Mouse (Mus musculus) embryonic fibroblast, embryonic 13.5 days (primary cell): ENCODE measurements around the gene Higd2a. TPM values are rescaled to one million over a fixed set of nuclear protein-coding genes. Genes with fewer than 3 reads are reported as not detected.

Source experiments
- H3K27ac ChIP-seq: 2 replicates; pipeline ENCODE4 v1.5.1; 2012; ENCODE audit warnings: low read length, control low read depth, inconsistent platforms; ENCODE audit not compliant: insufficient read depth
- H3K4me1 ChIP-seq: 2 replicates; pipeline ENCODE4 v1.6.1; 2011; ENCODE audit warnings: low read length; ENCODE audit not compliant: control insufficient read depth, insufficient read depth
- H3K4me3 ChIP-seq: 2 replicates; pipeline ENCODE4 v1.5.1; 2011; ENCODE audit warnings: mild to moderate bottlenecking, control low read depth, low read length; ENCODE audit not compliant: insufficient read depth
- CTCF ChIP-seq: IDR thresholded peaks from 2 replicates; pipeline ENCODE4 v1.5.1; 2011; ENCODE audit warnings: mild to moderate bottlenecking, control low read depth, low read length, moderate library complexity, borderline replicate concordance; ENCODE audit not compliant: insufficient read depth
- POLR2A ChIP-seq: IDR thresholded peaks from 2 replicates; pipeline ENCODE4 v1.6.1; 2011; ENCODE audit warnings: low read depth, mild to moderate bottlenecking, control low read depth, low read length, moderate library complexity
- polyA plus RNA-seq: library from polyadenylated mRNA; stranded (reverse); fragments of >200 nt; gene quantifications from 2 replicates; pipeline ENCODE4 v1.2.4, GENCODE M21; 2011; ENCODE audit warnings: low read depth; ENCODE audit not compliant: missing spikeins, insufficient read length

Higd2a gene
- 79.3 and 118 TPM in 2 replicates for polyA plus RNA-seq

GRCm38 (mm10) chr13:54589996-54590951 lies at the start of gene Higd2a, which contains the start of gene Nop16:
Gene Higd2a, plus strand, starts transcription at chr13:54590207.
Gene Nop16, minus strand, starts transcription at chr13:54590090.
- Histone ChIP-seq H3K27ac (peak within 1 kb of the TSS; percentile 82), H3K4me3 (peak within 1 kb of the TSS; percentile 88), H3K4me1 (peaks cover 7% of the 10 kb centered on the region)
- TF ChIP-seq CTCF = no peak
- TF ChIP-seq POLR2A = peak; percentile 88

- TF ChIP-seq POLR2A (no peak), CTCF (no peak)
These were observed 42.0 kb upstream of the Higd2a start for GRCm38 (mm10) chr13:54548036-54548435.

DNA sequence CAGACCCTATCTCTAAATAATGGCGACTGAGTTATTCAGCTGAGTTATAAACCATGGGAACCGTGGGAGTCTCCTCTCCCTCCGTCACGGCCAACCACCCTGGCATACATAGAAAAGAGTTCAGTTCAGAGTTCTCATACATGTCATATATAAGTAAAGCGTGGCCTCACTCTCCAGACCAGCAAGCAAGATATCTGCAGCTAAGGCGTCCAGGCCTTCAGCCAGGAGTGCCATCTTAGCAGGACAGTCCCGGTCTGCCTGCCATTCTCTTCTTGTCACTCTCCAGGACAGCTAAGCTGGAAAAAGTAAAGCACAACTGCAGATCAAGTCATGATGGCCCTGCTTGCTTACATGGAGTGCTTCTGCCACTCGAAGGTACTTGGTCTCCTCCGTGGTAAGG lies 33.8 kb upstream of the Higd2a start:
- H3K27ac ChIP-seq = no peak overlapping the region
- TF ChIP-seq POLR2A (no peak), CTCF (no peak)
- no peak overlapping the region for H3K4me3 ChIP-seq
- H3K4me1 ChIP-seq = no peaks in the 10 kb centered on the region

More at GRCm38 (mm10) chr13:54548036-54548435, 42.0 kb upstream of the Higd2a start:
- no peak overlapping the region for H3K27ac ChIP-seq
- no peak overlapping the region for H3K4me3 ChIP-seq
- H3K4me1 ChIP-seq = no peaks in the 10 kb centered on the region

DNA sequence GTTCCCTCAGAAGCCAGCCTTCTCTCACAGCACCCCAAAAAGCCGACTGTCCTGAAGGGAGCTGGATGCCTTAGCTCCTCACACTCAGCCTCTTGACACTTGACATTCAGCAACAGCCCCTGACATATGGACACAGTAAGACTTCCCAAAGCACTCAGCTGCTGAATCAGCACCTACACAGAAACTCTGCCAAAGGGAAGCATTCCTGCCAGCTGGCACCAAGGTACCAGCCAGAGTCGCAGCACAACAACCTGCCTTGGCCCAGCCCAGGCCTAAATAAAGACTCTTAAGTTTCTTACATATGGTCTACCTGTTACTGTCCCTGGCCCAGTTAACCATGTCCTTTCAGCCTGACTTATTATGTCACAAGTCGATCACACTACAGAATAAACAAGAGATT lies 33.2 kb upstream of the Higd2a start:
- Histone ChIP-seq H3K4me3 (no peak overlapping the region), H3K4me1 (no peaks in the 10 kb centered on the region), H3K27ac (no peak overlapping the region)
- TF ChIP-seq CTCF (no peak), POLR2A (no peak)

- no peak overlapping the region for H3K4me3 ChIP-seq
- TF ChIP-seq CTCF = no peak
- TF ChIP-seq POLR2A = no peak
- H3K27ac ChIP-seq = no peak overlapping the region
- no peaks in the 10 kb centered on the region for H3K4me1 ChIP-seq
These were observed 32.4 kb upstream of the Higd2a start for GRCm38 (mm10) chr13:54557652-54558051.

DNA sequence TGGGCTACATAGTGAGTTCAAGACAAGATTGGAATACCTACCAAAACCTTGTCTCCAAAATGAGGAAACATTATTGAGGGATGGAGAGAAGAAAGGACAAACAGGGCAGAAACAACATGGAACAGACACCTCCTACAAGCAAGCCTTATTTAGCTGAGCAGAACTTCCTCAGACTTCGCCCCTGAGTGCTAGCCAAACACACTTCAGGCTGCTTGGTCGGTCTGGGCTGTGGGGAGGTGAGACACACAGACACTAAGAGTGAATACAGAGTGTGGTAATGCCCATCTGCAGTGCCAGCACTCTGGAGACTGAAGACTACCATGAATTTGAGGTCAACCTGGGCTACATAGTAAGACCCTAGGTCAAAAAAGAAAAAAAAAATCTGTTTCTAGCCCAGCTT lies 30.4 kb upstream of the Higd2a start:
- TF ChIP-seq CTCF (no peak), POLR2A (no peak)
- no peak overlapping the region for H3K27ac ChIP-seq
- H3K4me3 ChIP-seq = no peak overlapping the region
- no peaks in the 10 kb centered on the region for H3K4me1 ChIP-seq

DNA sequence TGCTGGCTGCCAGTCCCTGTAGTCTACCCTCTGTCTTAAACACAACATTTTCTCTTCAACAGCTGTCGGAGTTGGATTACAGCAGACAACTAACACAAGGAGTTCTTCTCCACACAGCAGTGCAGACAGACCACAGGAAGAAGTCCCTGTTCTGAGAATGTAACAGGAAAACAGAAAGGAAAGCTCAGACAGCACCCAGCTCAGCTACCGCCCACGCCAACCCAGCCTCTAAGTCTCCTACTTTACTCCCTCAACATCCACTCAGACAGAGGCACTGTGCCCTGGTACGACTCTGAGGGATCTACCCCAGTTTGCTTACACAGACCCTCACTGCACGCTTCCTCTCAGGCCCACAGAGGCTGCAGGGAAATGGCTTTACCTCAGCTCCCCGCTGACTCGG lies 29.4 kb upstream of the Higd2a start:
- Histone ChIP-seq H3K4me3 (no peak overlapping the region), H3K4me1 (no peaks in the 10 kb centered on the region), H3K27ac (no peak overlapping the region)
- TF ChIP-seq POLR2A (no peak), CTCF (no peak)

DNA sequence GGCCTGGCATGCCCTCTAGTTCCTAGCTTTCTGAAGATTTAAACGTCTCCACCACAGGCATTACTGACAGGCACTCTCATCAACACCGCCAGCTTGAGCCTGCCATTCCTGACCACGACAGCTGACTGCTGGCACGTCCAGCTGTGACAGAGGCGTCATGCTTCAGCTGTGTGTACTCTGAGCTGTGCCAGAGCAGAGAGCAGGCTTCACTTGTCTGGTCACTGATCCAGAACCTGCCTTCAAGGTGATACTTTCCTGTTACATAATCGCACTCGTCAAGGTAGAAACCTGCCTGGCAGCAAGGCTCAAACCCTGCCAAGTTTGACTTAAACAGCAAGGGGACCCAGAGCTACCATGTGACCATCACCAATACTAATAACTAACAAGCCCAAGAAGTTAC lies 27.4 kb upstream of the Higd2a start:
- no peak for TF ChIP-seq CTCF
- TF ChIP-seq POLR2A = no peak
- Histone ChIP-seq H3K4me3 (no peak overlapping the region), H3K4me1 (no peaks in the 10 kb centered on the region), H3K27ac (no peak overlapping the region)

DNA sequence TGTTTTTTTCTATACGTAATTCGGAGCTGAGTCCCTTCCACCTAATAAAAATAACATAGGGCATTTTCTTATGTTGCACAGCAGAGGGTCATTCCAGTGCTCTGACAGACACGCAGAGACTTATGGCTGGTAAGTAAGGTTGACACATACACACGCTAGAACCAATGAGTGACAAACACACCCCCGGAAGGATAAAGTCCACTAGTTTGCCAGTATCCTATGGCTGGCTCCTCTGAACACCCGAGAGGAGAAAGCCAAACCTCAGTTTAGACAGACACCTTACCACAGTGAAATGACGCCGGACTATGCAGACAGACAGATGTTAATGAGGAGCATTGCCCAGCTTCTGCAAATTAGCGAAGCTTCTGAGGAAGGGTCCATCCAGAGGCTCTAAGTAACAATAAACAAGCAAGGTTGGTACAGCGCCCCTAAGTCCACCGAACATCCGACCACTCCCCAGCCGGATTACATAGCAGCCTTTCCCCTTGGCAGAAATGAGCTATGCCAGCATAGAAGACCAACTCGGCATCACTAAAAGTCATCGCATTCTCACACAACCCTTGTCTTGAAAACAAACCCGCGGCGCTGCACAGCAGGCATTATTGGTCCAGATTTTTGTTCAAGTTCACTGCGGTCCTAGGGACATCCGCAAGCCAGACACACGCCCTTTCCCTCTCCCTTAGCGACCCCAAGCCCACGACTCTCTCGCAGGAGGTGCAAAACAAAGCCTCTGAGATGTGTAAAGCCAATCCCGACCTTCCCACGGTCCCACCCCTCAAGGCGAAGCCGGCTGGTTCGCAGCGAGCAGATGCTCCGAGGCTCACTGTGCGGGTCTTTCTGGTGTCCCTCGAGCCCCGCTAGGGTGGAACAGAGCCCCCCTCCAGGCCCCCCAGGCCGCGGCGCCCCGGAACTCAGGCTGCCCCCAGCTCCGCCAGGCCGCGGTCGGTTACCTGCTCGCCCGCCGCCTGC lies 25.5 kb upstream of the Higd2a start:
- peak overlapping the region; percentile 81 for H3K4me3 ChIP-seq

More for the DNA sequence above, 25.5 kb upstream of the Higd2a start:
- no peak for TF ChIP-seq CTCF
- no peak for TF ChIP-seq POLR2A
- Histone ChIP-seq H3K4me1 (no peaks in the 10 kb centered on the region), H3K27ac (no peak overlapping the region)
